Comparison of ENCODE assay signal across 14 mouse cellular contexts in the genomic region with DNA sequence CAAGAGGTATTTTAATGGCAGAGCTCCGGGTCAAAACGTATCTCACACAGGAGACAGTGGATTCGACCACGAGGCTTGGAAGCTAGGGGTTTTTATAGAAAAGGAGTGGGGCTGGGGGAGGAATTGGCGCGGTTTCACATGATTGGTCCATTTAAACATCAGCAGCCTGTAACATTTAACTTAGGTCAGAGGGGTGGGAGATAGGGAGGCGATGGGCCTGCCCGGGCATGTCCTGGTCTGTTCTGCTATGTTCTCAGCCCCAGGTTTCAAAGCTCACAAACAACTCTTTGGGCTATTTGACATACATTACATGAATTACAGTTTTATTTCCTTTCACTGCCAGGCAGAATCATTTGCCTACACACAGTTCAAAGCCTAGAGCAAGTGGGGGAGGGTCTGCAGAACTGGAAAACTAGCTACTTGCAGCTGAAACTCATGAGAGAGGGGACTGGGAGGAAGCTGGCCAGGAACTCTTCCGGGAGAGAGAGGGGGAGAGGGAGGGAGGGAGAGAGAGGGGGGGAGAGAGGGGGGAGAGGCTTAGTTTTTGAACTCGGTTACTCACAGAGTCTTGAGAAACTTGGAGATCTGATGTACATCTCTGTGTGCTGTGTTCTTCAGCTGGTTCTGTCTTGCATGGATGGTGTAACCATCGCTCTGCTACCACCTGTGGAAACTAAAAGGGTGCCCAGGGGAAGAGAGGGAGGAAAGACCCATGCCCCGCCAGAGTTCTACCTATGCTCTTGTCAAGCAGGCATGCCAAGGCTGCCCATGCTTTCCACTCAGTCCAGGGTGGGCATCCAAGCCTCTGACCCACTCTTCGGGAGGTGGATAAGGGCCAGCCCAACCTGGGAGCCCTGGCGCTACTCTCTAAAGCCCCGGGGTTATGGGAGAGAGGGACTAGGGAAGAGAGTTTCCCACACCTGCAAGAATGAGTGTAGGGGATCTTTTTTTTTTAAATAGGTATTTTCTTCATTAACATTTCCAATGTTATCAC. TPM values are rescaled to one million over a fixed set of nuclear protein-coding genes. Genes with fewer than 3 reads are reported as not detected.
DNase-seq lines count a peak whose midpoint lies in the region; ATAC-seq and TF ChIP-seq lines count a peak whose summit lies in the region.
"Not testable (repeated sequence)": the region's sequence is repeated elsewhere in the genome, so short reads cannot be mapped to it uniquely, and the experiment has no call there.
"Had no signal": no experiment of that assay in that cellular context is flagged by ENCODE, and none has a peak within 500 bp of the region (broad histone marks: within the 10 kb centered on the region; RNA-seq: fewer than 3 reads in every experiment).

No protein-coding gene starts in this region.

- peak; percentile 14 for DNase-seq in CH12.LX (ENCODE audit: extremely low read depth)
- peak; percentile 18 for DNase-seq in embryo, embryonic 10 days (ENCODE audit: low spot score)
- peak; percentile 40 for DNase-seq in forelimb bud, embryonic 11.5 days (ENCODE audit: low read depth, low spot score)
- peak; percentile 34 for DNase-seq in limb, embryonic 10.5 days (ENCODE audit: low spot score)
- DNase-seq in mesoderm, embryonic 11.5 days (ENCODE audit: low read depth, low spot score) = peak; percentile 39

- whole genome bisulfite sequencing in hindbrain, embryonic 12.5 days = 51% methylated on average over 11 of the region's 15 CpGs
- WGBS in limb, embryonic 10.5 days = 58% methylated on average over 11 of the region's 15 CpGs
- 53% methylated on average over 11 of the region's 15 CpGs for WGBS in neural tube, embryonic 12.5 days

- H3K4me1 ChIP-seq in CH12.LX (ENCODE audit: control insufficient read depth in 1 of 2, insufficient read depth in 2 of 2) = peaks cover 0 to 12% of the 10 kb centered on the region in 2 experiments; a peak in 2 of 4 replicates
- H3K4me1 ChIP-seq in embryonic fibroblast, embryonic 13.5 days (ENCODE audit: control insufficient read depth, insufficient read depth, low read length); hindbrain, embryonic 12.5 days; neural tube, embryonic 12.5 days: not testable (repeated sequence)
- peaks cover 12% of the 10 kb centered on the region for H3K4me1 ChIP-seq in limb, embryonic 10.5 days

- not testable (repeated sequence) for TF ChIP-seq EP300 in CH12.LX (IDR thresholded peaks at IDR 0.05; ENCODE audit: low read length)

- peak; percentile 71 for ATAC-seq in hindbrain, embryonic 12.5 days (ENCODE audit: low FRiP score)
- peak; percentile 77 for ATAC-seq in neural tube, embryonic 12.5 days (ENCODE audit: low FRiP score, low read depth)

- not testable (repeated sequence) for H3K36me3 ChIP-seq in CH12.LX (replicated peaks in 1 of 2; ENCODE audit: control insufficient read depth in 1 of 2, insufficient read depth in 1 of 2, low read length in 1 of 2); hindbrain, embryonic 12.5 days; limb, embryonic 10.5 days; neural tube, embryonic 12.5 days

- TF ChIP-seq POLR2A in CH12.LX (IDR thresholded peaks at IDR 0.05; ENCODE audit: low read depth, low read length); embryonic fibroblast, embryonic 13.5 days (IDR thresholded peaks at IDR 0.05; ENCODE audit: low read depth, low read length): not testable (repeated sequence)

- in situ Hi-C loops in CH12.LX (cut with MboI; ENCODE audit: low pct_ligation_motif_present, low pct_unique_long_range_greater_than_20kb, low sequenced_read_pairs) = not testable (repeated sequence)

- dilution Hi-C loops in CH12.LX (cut with MboI; ENCODE audit: extremely low pct_ligation_motif_present, extremely low pct_unique_long_range_greater_than_20kb, low sequenced_read_pairs) = not testable (repeated sequence)

- TF ChIP-seq RAD21 in CH12.LX (IDR thresholded peaks at IDR 0.05; ENCODE audit: low read depth, low read length) = not testable (repeated sequence)

- TF ChIP-seq CTCF in CH12.LX (conservative IDR thresholded peaks at IDR 0.05 in 1 of 2, IDR thresholded peaks at IDR 0.05 in 1 of 2; ENCODE audit: low read depth in 2 of 2, low read length in 2 of 2); embryonic fibroblast, embryonic 13.5 days (IDR thresholded peaks at IDR 0.05; ENCODE audit: borderline replicate concordance, insufficient read depth, low read length): not testable (repeated sequence)

- not testable (repeated sequence) for H3K4me3 ChIP-seq in CH12.LX (replicated peaks in 1 of 3; ENCODE audit: low read depth in 2 of 3, low read length in 2 of 3, poor library complexity in 1 of 3); embryonic fibroblast, embryonic 13.5 days (ENCODE audit: insufficient read depth, low read length)
- 0 out of 2 replicates have a peak overlapping the region, but pooled peaks have one; percentile 29 for H3K4me3 ChIP-seq in hindbrain, embryonic 12.5 days
- H3K4me3 ChIP-seq in limb, embryonic 10.5 days = 0 out of 2 replicates have a peak overlapping the region, but pooled peaks have one; percentile 43
- peak overlapping the region; percentile 24; the same call in 1 of the 2 replicates for H3K4me3 ChIP-seq in neural tube, embryonic 12.5 days

- not testable (repeated sequence) for H3K9ac ChIP-seq in CH12.LX (ENCODE audit: insufficient read depth, low read depth); hindbrain, embryonic 12.5 days; neural tube, embryonic 12.5 days

- not testable (repeated sequence) for H3K79me2 ChIP-seq in CH12.LX (replicated peaks; ENCODE audit: control insufficient read depth, extremely low read depth, insufficient read depth, poor library complexity, severe bottlenecking)

- H3K27me3 ChIP-seq in CH12.LX (replicated peaks); hindbrain, embryonic 12.5 days; limb, embryonic 10.5 days (ENCODE audit: low read depth, poor library complexity, severe bottlenecking); neural tube, embryonic 12.5 days (replicated peaks): not testable (repeated sequence)

- not testable (repeated sequence) for H3K4me2 ChIP-seq in CH12.LX (ENCODE audit: insufficient read depth, low read depth, poor library complexity, severe bottlenecking)
- H3K4me2 ChIP-seq in hindbrain, embryonic 12.5 days (replicated peaks) = peak overlapping the region; percentile 59
- peak overlapping the region; percentile 58 for H3K4me2 ChIP-seq in neural tube, embryonic 12.5 days (replicated peaks)

- H3K27ac ChIP-seq in CH12.LX (ENCODE audit: insufficient read depth, low read depth); hindbrain, embryonic 12.5 days; neural tube, embryonic 12.5 days: not testable (repeated sequence)
- H3K27ac ChIP-seq in embryonic fibroblast, embryonic 13.5 days (ENCODE audit: insufficient read depth, low read length) = peak overlapping the region; percentile 73; the same call in 1 of the 2 replicates
- H3K27ac ChIP-seq in limb, embryonic 10.5 days = peak overlapping the region; percentile 95

- not testable (repeated sequence) for H3K9me3 ChIP-seq in CH12.LX (replicated peaks; ENCODE audit: low read length); hindbrain, embryonic 12.5 days (replicated peaks); limb, embryonic 10.5 days (replicated peaks); neural tube, embryonic 12.5 days

RNA-seq across cellular contexts. Expression of gene Olfr875, which starts 12.0 kb away (rescaled TPM):
- total RNA-seq in CH12.LX (2012; rRNA removed) = not detected in 2 replicates
- total RNA-seq in CH12.LX (2014; rRNA removed) = not detected in 2 replicates
- polyA plus RNA-seq in CH12.LX (2012; ENCODE audit: insufficient read length, low read depth) = not detected in 2 replicates
- polyA plus RNA-seq in embryonic fibroblast, embryonic 13.5 days (2011; ENCODE audit: insufficient read length, low read depth, missing spikeins) = not detected in 2 replicates
- not detected in 2 replicates for polyA plus RNA-seq in hindbrain, embryonic 12.5 days (2016; fragmentation: Nextera tagmentation; extraction: Ambion mirVana)
- polyA plus RNA-seq in limb, embryonic 10.5 days (2016; fragmentation: Nextera tagmentation; extraction: Ambion mirVana) = not detected in 2 replicates
- polyA plus RNA-seq in neural tube, embryonic 12.5 days (2016; fragmentation: Nextera tagmentation; extraction: Ambion mirVana) = not detected in 2 replicates
- total RNA-seq: G1E; gastrocnemius, adult 18-20 months; heart, adult 2 months; layer of hippocampus, postnatal 10 days; left cerebral cortex, postnatal 25 days had no signal
- polyA plus RNA-seq: cortical plate, adult 2 months; G1E; heart, adult 2 months had no signal

RNA-seq across cellular contexts. Expression of gene Olfr876, which starts 19.1 kb away (rescaled TPM):
- total RNA-seq in CH12.LX (2012; rRNA removed) (not detected in 2 replicates), CH12.LX (2014; rRNA removed) (not detected in 2 replicates)
- not detected in 2 replicates for polyA plus RNA-seq in CH12.LX (2012; ENCODE audit: insufficient read length, low read depth)
- polyA plus RNA-seq in embryonic fibroblast, embryonic 13.5 days (2011; ENCODE audit: insufficient read length, low read depth, missing spikeins) = not detected in 2 replicates
- polyA plus RNA-seq in hindbrain, embryonic 12.5 days (2016; fragmentation: Nextera tagmentation; extraction: Ambion mirVana) = not detected in 2 replicates
- not detected in 2 replicates for polyA plus RNA-seq in limb, embryonic 10.5 days (2016; fragmentation: Nextera tagmentation; extraction: Ambion mirVana)
- polyA plus RNA-seq in neural tube, embryonic 12.5 days (2016; fragmentation: Nextera tagmentation; extraction: Ambion mirVana) = not detected in 2 replicates
- total RNA-seq: gastrocnemius, adult 18-20 months; heart, adult 2 months; layer of hippocampus, postnatal 10 days; left cerebral cortex, postnatal 25 days had no signal
- polyA plus RNA-seq: cortical plate, adult 2 months; G1E; heart, adult 2 months had no signal

RNA-seq across cellular contexts. Expression of gene Olfr874, which starts 38.8 kb away (rescaled TPM):
- total RNA-seq in CH12.LX (2012; rRNA removed) = not detected in 2 replicates
- not detected in 2 replicates for total RNA-seq in CH12.LX (2014; rRNA removed)
- not detected in 2 replicates for polyA plus RNA-seq in CH12.LX (2012; ENCODE audit: insufficient read length, low read depth)
- not detected in 2 replicates for polyA plus RNA-seq in embryonic fibroblast, embryonic 13.5 days (2011; ENCODE audit: insufficient read length, low read depth, missing spikeins)
- polyA plus RNA-seq in hindbrain, embryonic 12.5 days (2016; fragmentation: Nextera tagmentation; extraction: Ambion mirVana) = not detected in 2 replicates
- polyA plus RNA-seq in limb, embryonic 10.5 days (2016; fragmentation: Nextera tagmentation; extraction: Ambion mirVana) = not detected in 2 replicates
- polyA plus RNA-seq in neural tube, embryonic 12.5 days (2016; fragmentation: Nextera tagmentation; extraction: Ambion mirVana) = not detected in 2 replicates
- total RNA-seq: gastrocnemius, adult 18-20 months; heart, adult 2 months; layer of hippocampus, postnatal 10 days; left cerebral cortex, postnatal 25 days had no signal
- polyA plus RNA-seq: cortical plate, adult 2 months; G1E; heart, adult 2 months had no signal
